Mouse (Mus musculus): ENCODE results near the gene Sfrp5. TPM values are rescaled to one million over a fixed set of nuclear protein-coding genes. Genes with fewer than 3 reads are reported as not detected.

The Sfrp5 gene
- polyA plus RNA-seq, 1 experiment: not detected

- TF ChIP-seq POLR2A (IDR thresholded peaks at IDR 0.05; ENCODE audit: low read depth, low read length) (no peak), CTCF (IDR thresholded peaks at IDR 0.05; ENCODE audit: borderline replicate concordance, insufficient read depth, low read length) (no peak)
- Histone ChIP-seq H3K4me1 (ENCODE audit: control insufficient read depth, insufficient read depth, low read length) (no peaks in the 10 kb centered on the region), H3K27ac (ENCODE audit: insufficient read depth, low read length) (no peak overlapping the region), H3K4me3 (ENCODE audit: insufficient read depth, low read length) (no peak overlapping the region)
These were observed 2.3 kb upstream of the Sfrp5 start for GRCm38 (mm10) chr19:42204306-42204705.

DNA sequence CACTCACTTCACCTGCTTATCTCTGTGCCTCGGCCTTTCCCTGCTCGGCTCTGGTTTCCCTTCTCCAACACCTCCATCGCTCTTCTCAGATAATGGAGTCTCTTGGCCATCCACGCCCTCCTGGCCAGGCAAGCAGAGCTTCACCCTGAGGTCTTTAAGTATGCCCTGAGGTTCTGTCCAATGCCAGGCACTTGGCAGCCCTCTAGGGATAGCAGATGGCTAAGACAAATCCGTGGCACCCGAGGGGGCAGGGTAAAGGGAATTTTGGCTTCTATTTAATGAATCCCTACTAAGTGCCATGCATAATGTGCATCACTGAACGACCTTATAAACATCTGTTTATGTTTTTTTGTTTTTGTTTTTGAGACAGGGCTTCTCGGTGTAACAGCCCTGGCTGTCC lies 415 bp upstream of the Sfrp5 start:
- no peak overlapping the region for H3K27ac ChIP-seq (ENCODE audit: insufficient read depth, low read length)
- no peak for TF ChIP-seq CTCF (IDR thresholded peaks at IDR 0.05; ENCODE audit: borderline replicate concordance, insufficient read depth, low read length)
- no peak for TF ChIP-seq POLR2A (IDR thresholded peaks at IDR 0.05; ENCODE audit: low read depth, low read length)
- H3K4me1 ChIP-seq (ENCODE audit: control insufficient read depth, insufficient read depth, low read length): no peaks in the 10 kb centered on the region
- H3K4me3 ChIP-seq (ENCODE audit: insufficient read depth, low read length): no peak overlapping the region

GRCm38 (mm10) chr19:42198026-42198425 lies 4.0 kb downstream of the Sfrp5 start:
- Histone ChIP-seq H3K27ac (ENCODE audit: insufficient read depth, low read length) (no peak overlapping the region), H3K4me3 (ENCODE audit: insufficient read depth, low read length) (no peak overlapping the region)
- TF ChIP-seq POLR2A (IDR thresholded peaks at IDR 0.05; ENCODE audit: low read depth, low read length): no peak
- no peak for TF ChIP-seq CTCF (IDR thresholded peaks at IDR 0.05; ENCODE audit: borderline replicate concordance, insufficient read depth, low read length)

GRCm38 (mm10) chr19:42197066-42197465 lies 5.0 kb downstream of the Sfrp5 start:
- no peak overlapping the region for H3K4me3 ChIP-seq (ENCODE audit: insufficient read depth, low read length)
- no peak overlapping the region for H3K27ac ChIP-seq (ENCODE audit: insufficient read depth, low read length)
- no peak for TF ChIP-seq POLR2A (IDR thresholded peaks at IDR 0.05; ENCODE audit: low read depth, low read length)
- no peak for TF ChIP-seq CTCF (IDR thresholded peaks at IDR 0.05; ENCODE audit: borderline replicate concordance, insufficient read depth, low read length)
- H3K4me1 ChIP-seq (ENCODE audit: control insufficient read depth, insufficient read depth, low read length): no peaks in the 10 kb centered on the region

More at GRCm38 (mm10) chr19:42198026-42198425, 4.0 kb downstream of the Sfrp5 start:
- H3K4me1 ChIP-seq (ENCODE audit: control insufficient read depth, insufficient read depth, low read length): no peaks in the 10 kb centered on the region

- Histone ChIP-seq H3K4me3 (ENCODE audit: insufficient read depth, low read length) (no peak overlapping the region), H3K27ac (ENCODE audit: insufficient read depth, low read length) (no peak overlapping the region), H3K4me1 (ENCODE audit: control insufficient read depth, insufficient read depth, low read length) (no peaks in the 10 kb centered on the region)
- no peak for TF ChIP-seq POLR2A (IDR thresholded peaks at IDR 0.05; ENCODE audit: low read depth, low read length)
- no peak for TF ChIP-seq CTCF (IDR thresholded peaks at IDR 0.05; ENCODE audit: borderline replicate concordance, insufficient read depth, low read length)
These were observed 5.7 kb downstream of the Sfrp5 start for GRCm38 (mm10) chr19:42196378-42196777.

DNA sequence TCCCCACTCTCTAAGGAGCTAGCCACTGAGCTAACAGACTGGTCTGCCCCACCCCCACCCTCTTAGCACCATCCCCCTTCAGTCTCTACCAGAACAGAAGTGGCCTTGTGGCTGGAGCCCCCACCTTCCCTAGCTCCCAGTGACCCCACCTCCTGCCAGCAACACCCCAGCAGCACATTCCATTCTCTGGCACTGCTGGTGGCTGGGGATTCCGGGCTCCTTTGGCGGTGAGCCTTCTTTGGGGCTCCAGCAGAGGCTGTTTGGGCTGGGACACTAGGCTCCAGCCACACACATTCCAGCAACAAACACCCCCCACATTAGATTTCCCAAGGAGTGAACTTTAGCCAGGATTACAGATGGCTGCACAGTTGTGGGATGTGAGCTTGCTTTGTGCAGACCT lies 8.7 kb downstream of the Sfrp5 start:
- Histone ChIP-seq H3K27ac (ENCODE audit: insufficient read depth, low read length) (no peak overlapping the region), H3K4me1 (ENCODE audit: control insufficient read depth, insufficient read depth, low read length) (no peaks in the 10 kb centered on the region), H3K4me3 (ENCODE audit: insufficient read depth, low read length) (no peak overlapping the region)
- TF ChIP-seq CTCF (IDR thresholded peaks at IDR 0.05; ENCODE audit: borderline replicate concordance, insufficient read depth, low read length): no peak
- no peak for TF ChIP-seq POLR2A (IDR thresholded peaks at IDR 0.05; ENCODE audit: low read depth, low read length)

GRCm38 (mm10) chr19:42190494-42190893 lies 11.6 kb downstream of the Sfrp5 start:
- Histone ChIP-seq H3K4me1 (ENCODE audit: control insufficient read depth, insufficient read depth, low read length) (no peaks in the 10 kb centered on the region), H3K4me3 (ENCODE audit: insufficient read depth, low read length) (no peak overlapping the region), H3K27ac (ENCODE audit: insufficient read depth, low read length) (no peak overlapping the region)
- TF ChIP-seq CTCF (IDR thresholded peaks at IDR 0.05; ENCODE audit: borderline replicate concordance, insufficient read depth, low read length) (peak; percentile 80; the same call in 1 of the 2 replicates), POLR2A (IDR thresholded peaks at IDR 0.05; ENCODE audit: low read depth, low read length) (no peak)

DNA sequence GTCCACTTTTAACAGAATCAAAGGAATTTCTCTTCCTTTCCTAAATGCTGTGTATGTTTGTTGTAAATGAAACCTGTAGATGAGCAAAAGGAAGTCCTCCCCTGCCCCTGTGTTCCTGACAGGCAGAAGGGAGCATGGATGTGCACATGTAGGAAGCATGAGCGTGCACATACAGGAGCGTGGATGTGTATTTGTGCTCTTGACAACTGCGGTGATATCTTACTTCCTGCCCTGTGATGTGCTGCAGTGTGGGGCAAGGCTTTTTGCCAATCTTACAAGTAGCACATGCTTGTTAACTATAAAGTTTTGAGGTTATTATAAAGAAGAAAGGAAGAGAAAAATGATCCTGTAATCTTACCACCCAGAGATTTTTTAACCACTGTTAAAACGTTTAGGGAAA lies 12.3 kb downstream of the Sfrp5 start:
- H3K4me1 ChIP-seq (ENCODE audit: control insufficient read depth, insufficient read depth, low read length): no peaks in the 10 kb centered on the region
- no peak overlapping the region for H3K27ac ChIP-seq (ENCODE audit: insufficient read depth, low read length)
- no peak for TF ChIP-seq CTCF (IDR thresholded peaks at IDR 0.05; ENCODE audit: borderline replicate concordance, insufficient read depth, low read length)
- TF ChIP-seq POLR2A (IDR thresholded peaks at IDR 0.05; ENCODE audit: low read depth, low read length): no peak

DNA sequence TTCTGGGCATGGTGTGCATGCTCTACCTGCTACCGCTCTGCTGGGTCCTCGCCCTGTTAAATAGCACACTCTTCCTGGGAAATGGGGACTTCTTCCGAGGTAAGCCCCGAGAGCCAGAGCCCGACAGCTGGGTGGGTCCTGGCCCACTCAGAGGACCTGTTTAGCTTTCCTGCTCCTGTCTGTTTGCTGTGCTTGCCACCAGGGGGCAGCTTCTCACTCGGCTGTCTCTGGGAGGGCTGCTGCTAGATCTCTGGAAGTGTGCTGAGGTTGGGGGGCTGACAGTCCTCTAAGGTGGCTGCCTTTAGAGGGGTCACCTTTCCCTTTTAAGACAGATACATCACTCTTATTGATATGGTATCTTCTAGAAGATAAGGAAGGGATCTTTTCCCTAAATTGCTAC lies 19.4 kb downstream of the Sfrp5 start:
- Histone ChIP-seq H3K27ac (ENCODE audit: insufficient read depth, low read length) (no peak overlapping the region), H3K4me3 (ENCODE audit: insufficient read depth, low read length) (no peak overlapping the region), H3K4me1 (ENCODE audit: control insufficient read depth, insufficient read depth, low read length) (no peaks in the 10 kb centered on the region)
- TF ChIP-seq CTCF (IDR thresholded peaks at IDR 0.05; ENCODE audit: borderline replicate concordance, insufficient read depth, low read length) (peak; percentile 41; the same call in 1 of the 2 replicates), POLR2A (IDR thresholded peaks at IDR 0.05; ENCODE audit: low read depth, low read length) (no peak)

More for the DNA sequence above, 12.3 kb downstream of the Sfrp5 start:
- H3K4me3 ChIP-seq (ENCODE audit: insufficient read depth, low read length): no peak overlapping the region

DNA sequence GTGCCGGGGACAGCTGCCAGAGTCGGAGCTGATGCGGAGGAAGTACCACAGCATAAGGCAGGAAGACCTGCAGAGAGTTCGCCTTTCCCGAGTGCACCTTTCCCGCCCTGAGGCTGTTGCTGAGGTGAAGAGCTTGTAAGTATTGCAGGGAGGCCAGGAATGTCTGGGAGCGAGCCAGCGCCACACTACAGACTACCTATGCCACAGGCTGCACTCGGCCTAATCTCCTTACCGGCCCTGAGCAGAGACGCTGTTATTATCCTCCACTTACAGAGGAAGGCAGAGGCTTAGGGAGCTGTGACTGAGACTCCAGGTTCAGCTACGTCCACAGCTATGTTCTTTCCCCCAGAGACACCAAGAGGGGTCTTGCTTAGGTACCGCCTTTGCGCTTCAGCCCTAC lies 22.7 kb downstream of the Sfrp5 start:
- Histone ChIP-seq H3K4me1 (ENCODE audit: control insufficient read depth, insufficient read depth, low read length) (no peaks in the 10 kb centered on the region), H3K4me3 (ENCODE audit: insufficient read depth, low read length) (no peak overlapping the region), H3K27ac (ENCODE audit: insufficient read depth, low read length) (no peak overlapping the region)
- TF ChIP-seq CTCF (IDR thresholded peaks at IDR 0.05; ENCODE audit: borderline replicate concordance, insufficient read depth, low read length) (no peak), POLR2A (IDR thresholded peaks at IDR 0.05; ENCODE audit: low read depth, low read length) (no peak)

DNA sequence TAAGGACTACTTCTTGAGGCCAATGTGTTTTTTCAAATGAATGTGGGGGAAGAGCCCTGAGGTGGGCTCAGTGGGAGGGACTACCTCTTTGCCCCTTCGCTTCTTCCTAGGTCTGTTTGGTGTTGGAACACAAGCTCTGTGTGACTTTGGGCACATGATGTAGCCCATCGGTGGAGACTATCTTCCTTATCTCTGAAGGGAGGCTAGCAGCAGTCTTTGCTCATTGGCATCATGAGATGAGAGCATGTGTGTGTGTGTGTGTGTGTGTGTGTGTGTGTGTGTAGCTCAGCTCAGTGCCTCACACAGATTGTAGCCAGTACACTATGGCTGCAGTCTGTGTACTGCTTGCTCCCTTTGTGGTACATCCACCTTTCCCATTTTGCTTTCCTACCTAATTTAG lies 24.6 kb downstream of the Sfrp5 start:
- TF ChIP-seq POLR2A (IDR thresholded peaks at IDR 0.05; ENCODE audit: low read depth, low read length) (no peak), CTCF (IDR thresholded peaks at IDR 0.05; ENCODE audit: borderline replicate concordance, insufficient read depth, low read length) (no peak)
- Histone ChIP-seq H3K27ac (ENCODE audit: insufficient read depth, low read length) (no peak overlapping the region), H3K4me1 (ENCODE audit: control insufficient read depth, insufficient read depth, low read length) (no peaks in the 10 kb centered on the region), H3K4me3 (ENCODE audit: insufficient read depth, low read length) (no peak overlapping the region)

All from embryonic fibroblast, embryonic 13.5 days (primary cell).